Mouse (Mus musculus) CH12.LX (cell line): Measurements from ENCODE around the gene Btbd7. TPM values are rescaled to one million over a fixed set of nuclear protein-coding genes. Genes with fewer than 3 reads are reported as not detected.
A peak's percentile ranks its signal among the peaks of the same experiment; 100 is the strongest.

Experiments
- DNase-seq: peaks from one replicate; pipeline ENCODE4 v3.0.0-alpha.2; 2013; ENCODE audit errors: extremely low read depth
- H3K27ac ChIP-seq: 2 replicates; pipeline ENCODE4 v1.5.1; 2012; ENCODE audit warnings: low read depth, mild to moderate bottlenecking, control low read depth, moderate library complexity; ENCODE audit not compliant: insufficient read depth
- H3K27me3 ChIP-seq: replicated peaks from 2 replicates; pipeline ENCODE3; 2012; ENCODE audit warnings: inconsistent platforms
- H3K36me3 ChIP-seq, 2 experiments: replicated peaks in 1 of 2; 2 replicates each; pipeline versions ENCODE3 to v1.6.1; 2012; ENCODE audit warnings: inconsistent platforms in 1 of 2, low read length in 1 of 2, mild to moderate bottlenecking in 1 of 2, mixed read lengths in 1 of 2, moderate library complexity in 1 of 2; ENCODE audit not compliant: control insufficient read depth in 1 of 2, insufficient read depth in 1 of 2
- H3K4me1 ChIP-seq, 2 experiments: 2 replicates each; pipeline ENCODE4 v1.6.1; 2012; ENCODE audit warnings: inconsistent platforms in 1 of 2, moderate library complexity in 1 of 2; ENCODE audit not compliant: insufficient read depth in 2 of 2, control insufficient read depth in 1 of 2
- H3K4me2 ChIP-seq: 2 replicates; pipeline ENCODE4 v1.6.1; 2012; ENCODE audit warnings: low read depth, mild to moderate bottlenecking, control low read depth; ENCODE audit not compliant: poor library complexity, insufficient read depth, severe bottlenecking
- H3K4me3 ChIP-seq, 3 experiments: fragments of 150-350 bp in 1 of 3; sonication (generic) in 1 of 3; replicated peaks in 1 of 3; 2 replicates each; pipeline versions ENCODE3 to v1.5.1; 2011 to 2012; ENCODE audit warnings: low read depth in 2 of 3, low read length in 2 of 3, mild to moderate bottlenecking in 2 of 3, moderate library complexity in 2 of 3, control low read depth in 1 of 3, improper control_type of control experiment in 1 of 3, inconsistent platforms in 1 of 3, mixed read lengths in 1 of 3; ENCODE audit not compliant: poor library complexity in 1 of 3
- H3K79me2 ChIP-seq: replicated peaks from 2 replicates; pipeline ENCODE4 v1.6.1; 2012; ENCODE audit warnings: mild to moderate bottlenecking, moderate library complexity; ENCODE audit not compliant: control insufficient read depth, poor library complexity, insufficient read depth, severe bottlenecking; ENCODE audit errors: extremely low read depth
- H3K9ac ChIP-seq: 2 replicates; pipeline ENCODE4 v1.6.1; 2012; ENCODE audit warnings: low read depth, mild to moderate bottlenecking, control low read depth, moderate library complexity; ENCODE audit not compliant: insufficient read depth
- H3K9me3 ChIP-seq: replicated peaks from 2 replicates; pipeline ENCODE3; 2012; ENCODE audit warnings: low read length, inconsistent platforms, mixed read lengths
- BHLHE40 ChIP-seq: IDR thresholded peaks from 2 replicates; pipeline ENCODE4 v1.6.1; 2011; ENCODE audit warnings: mild to moderate bottlenecking, low read depth, low read length, improper control_type of control experiment
- CHD2 ChIP-seq: IDR thresholded peaks from 2 replicates; pipeline ENCODE4 v1.6.1; 2011; ENCODE audit warnings: low read length, improper control_type of control experiment
- E2F4 ChIP-seq: IDR thresholded peaks from 2 replicates; pipeline ENCODE4 v1.6.1; 2011; ENCODE audit warnings: low read depth, low read length, improper control_type of control experiment; ENCODE audit not compliant: insufficient replicate concordance
- ELF1 ChIP-seq: IDR thresholded peaks from 2 replicates; pipeline ENCODE4 v1.6.1; 2014; ENCODE audit warnings: low read depth, mild to moderate bottlenecking, inconsistent platforms, low read length, improper control_type of control experiment
- EP300 ChIP-seq: IDR thresholded peaks from 2 replicates; pipeline ENCODE4 v1.6.1; 2011; ENCODE audit warnings: low read length, improper control_type of control experiment
- GABPA ChIP-seq: IDR thresholded peaks from 2 replicates; pipeline ENCODE4 v1.6.1; 2012; ENCODE audit warnings: low read depth, low read length, improper control_type of control experiment, inconsistent platforms; ENCODE audit not compliant: insufficient replicate concordance
- HCFC1 ChIP-seq: IDR thresholded peaks from 2 replicates; pipeline ENCODE4 v1.6.1; 2012; ENCODE audit warnings: low read depth, mild to moderate bottlenecking, inconsistent platforms, low read length, improper control_type of control experiment
- IRF4 ChIP-seq: IDR thresholded peaks from 2 replicates; pipeline ENCODE4 v1.6.1; 2014; ENCODE audit warnings: low read depth, mild to moderate bottlenecking, inconsistent platforms, low read length, improper control_type of control experiment
- JUN ChIP-seq: IDR thresholded peaks from 2 replicates; pipeline ENCODE4 v1.6.1; 2011; ENCODE audit warnings: low read depth, mild to moderate bottlenecking, low read length, improper control_type of control experiment, moderate library complexity; ENCODE audit not compliant: insufficient read depth
- JUND ChIP-seq: conservative IDR thresholded peaks from 2 replicates; pipeline ENCODE4 v1.6.1; 2011; ENCODE audit warnings: low read depth, low read length, improper control_type of control experiment
- KAT2A ChIP-seq: IDR thresholded peaks from 2 replicates; pipeline ENCODE4 v1.6.1; 2012; ENCODE audit warnings: low read length, improper control_type of control experiment, inconsistent platforms; ENCODE audit not compliant: insufficient replicate concordance
- MAFK ChIP-seq: IDR thresholded peaks from 2 replicates; pipeline ENCODE4 v1.6.1; 2011; ENCODE audit warnings: low read length, improper control_type of control experiment; ENCODE audit not compliant: insufficient replicate concordance
- MAX ChIP-seq: IDR thresholded peaks from 2 replicates; pipeline ENCODE4 v1.6.1; 2011; ENCODE audit warnings: low read length, improper control_type of control experiment
- MAZ ChIP-seq: IDR thresholded peaks from 2 replicates; pipeline ENCODE4 v1.6.1; 2012; ENCODE audit warnings: low read depth, mild to moderate bottlenecking, inconsistent platforms, low read length, improper control_type of control experiment, moderate library complexity
- MXI1 ChIP-seq: IDR thresholded peaks from 2 replicates; pipeline ENCODE4 v1.6.1; 2011; ENCODE audit warnings: mild to moderate bottlenecking, low read depth, low read length, improper control_type of control experiment
- MYC ChIP-seq: IDR thresholded peaks from 2 replicates; pipeline ENCODE4 v1.6.1; 2011; ENCODE audit warnings: low read depth, mild to moderate bottlenecking, improper control_type of control experiment, low read length
- NELFE ChIP-seq: IDR thresholded peaks from 2 replicates; pipeline ENCODE4 v1.6.1; 2011; ENCODE audit warnings: low read depth, low read length, improper control_type of control experiment
- NRF1 ChIP-seq: IDR thresholded peaks from 2 replicates; pipeline ENCODE4 v1.6.1; 2014; ENCODE audit warnings: low read depth, mild to moderate bottlenecking, inconsistent platforms, low read length, improper control_type of control experiment, moderate library complexity
- POLR2A ChIP-seq: IDR thresholded peaks from 2 replicates; pipeline ENCODE4 v1.6.1; 2011; ENCODE audit warnings: low read depth, mild to moderate bottlenecking, improper control_type of control experiment, low read length
- POLR2AphosphoS2 ChIP-seq: IDR thresholded peaks from 2 replicates; pipeline ENCODE4 v1.6.1; 2011; ENCODE audit warnings: low read depth, low read length, improper control_type of control experiment
- RCOR1 ChIP-seq: conservative IDR thresholded peaks from 2 replicates; pipeline ENCODE4 v1.6.1; 2012; ENCODE audit warnings: low read depth, mild to moderate bottlenecking, inconsistent platforms, low read length, improper control_type of control experiment
- SMC3 ChIP-seq: IDR thresholded peaks from 2 replicates; pipeline ENCODE4 v1.6.1; 2011; ENCODE audit warnings: low read depth, low read length, improper control_type of control experiment
- TBP ChIP-seq: conservative IDR thresholded peaks from 2 replicates; pipeline ENCODE4 v1.6.1; 2011; ENCODE audit warnings: low read depth, low read length, improper control_type of control experiment
- TCF12 ChIP-seq: IDR thresholded peaks from 2 replicates; pipeline ENCODE4 v1.6.1; 2014; ENCODE audit warnings: low read depth, mild to moderate bottlenecking, inconsistent platforms, low read length, improper control_type of control experiment
- UBTF ChIP-seq: IDR thresholded peaks from 2 replicates; pipeline ENCODE4 v1.6.1; 2012; ENCODE audit warnings: low read depth, mild to moderate bottlenecking, inconsistent platforms, low read length, improper control_type of control experiment, moderate library complexity
- USF1 ChIP-seq: IDR thresholded peaks from 2 replicates; pipeline ENCODE4 v1.6.1; 2014; ENCODE audit warnings: low read depth, mild to moderate bottlenecking, inconsistent platforms, low read length, improper control_type of control experiment
- USF2 ChIP-seq: conservative IDR thresholded peaks from 2 replicates; pipeline ENCODE4 v1.6.1; 2011; ENCODE audit warnings: low read depth, low read length, improper control_type of control experiment
- ZC3H11A ChIP-seq: IDR thresholded peaks from 2 replicates; pipeline ENCODE4 v1.6.1; 2012; ENCODE audit warnings: low read depth, mild to moderate bottlenecking, inconsistent platforms, low read length, improper control_type of control experiment
- ZKSCAN1 ChIP-seq: IDR thresholded peaks from 2 replicates; pipeline ENCODE4 v1.6.1; 2012; ENCODE audit warnings: low read depth, inconsistent platforms, low read length, improper control_type of control experiment, borderline replicate concordance
- ZMIZ1 ChIP-seq: IDR thresholded peaks from 2 replicates; pipeline ENCODE4 v1.6.1; 2012; ENCODE audit warnings: low read depth, mild to moderate bottlenecking, inconsistent platforms, low read length, improper control_type of control experiment
- ZNF384 ChIP-seq: IDR thresholded peaks from 2 replicates; pipeline ENCODE4 v1.6.1; 2012; ENCODE audit warnings: low read depth, low read length, improper control_type of control experiment, inconsistent platforms
- dilution Hi-C: fragments of 300-500 bp; cut with MboI; formaldehyde crosslinking; loops from 2 replicates; pipeline ENCODE4 v1.14.3; 2020; ENCODE audit warnings: low sequenced_read_pairs; ENCODE audit not compliant: extremely low pct_unique_long_range_greater_than_20kb, extremely low pct_ligation_motif_present
- in situ Hi-C: fragments of 300-500 bp; cut with MboI; formaldehyde crosslinking; loops from 3 replicates; pipeline ENCODE4 v1.14.3; 2019; ENCODE audit warnings: low sequenced_read_pairs, low pct_ligation_motif_present, low pct_unique_long_range_greater_than_20kb, mixed read lengths
- polyA plus RNA-seq: library from polyadenylated mRNA; unstranded; fragments of >175 nt; gene quantifications from 2 replicates; pipeline ENCODE4 v1.2.1, GENCODE M21; 2012; ENCODE audit warnings: low read depth; ENCODE audit not compliant: insufficient read length
- total RNA-seq, 2 experiments: library from RNA; depleted of rRNA; stranded (reverse); fragments of 300-350 nt in 1 of 2; fragments of >200 nt in 1 of 2; gene quantifications; 2 replicates each; pipeline ENCODE4 v1.2.3; 2012 to 2014

Gene Btbd7
- total and polyA plus RNA-seq, 3 experiments = 3.6 to 7.2 (median 5.1) TPM

GRCm38 (mm10) chr12:102757689-102758402, 120.4 kb downstream of the Btbd7 start, which contains the start of the genes Gm28051, Gon7 and Ubr7:
TSS of gene Gm28051 (minus strand) at chr12:102757765.
TSS of gene Gon7 (minus strand) at chr12:102757803.
TSS of gene Ubr7 (plus strand) at chr12:102757967.
- H3K27me3 ChIP-seq = no peaks in the 10 kb centered on the region
- peak within 1 kb of the TSS; percentile 84 to 97 (median 92) for H3K4me3 ChIP-seq
- H3K4me2 ChIP-seq = peak within 1 kb of the TSS; percentile 95
- peak; percentile 98 for DNase-seq
- peaks cover 4 to 51% of the 10 kb centered on the region in 2 experiments; a peak in 3 of 4 replicates for H3K4me1 ChIP-seq
- TF ChIP-seq MAZ (peak; percentile 95), NRF1 (no peak), POLR2A (peak; percentile 85), MYC (no peak), MAFK (no peak), MAX (peak; percentile 85), USF2 (no peak), HCFC1 (peak; percentile 92), EP300 (no peak), GABPA (no peak; the same call in 1 of the 2 replicates), JUN (no peak), BHLHE40 (no peak), UBTF (no peak), IRF4 (peak; percentile 44; the same call in 1 of the 2 replicates), ZMIZ1 (peak; percentile 75), SMC3 (no peak), KAT2A (peak; percentile 87; the same call in 1 of the 2 replicates), RCOR1 (peak; percentile 28; the same call in 1 of the 2 replicates), JUND (no peak), ELF1 (peak; percentile 96), E2F4 (peak; percentile 78; the same call in 1 of the 2 replicates), USF1 (no peak), ZC3H11A (no peak), ZKSCAN1 (no peak), CHD2 (peak; percentile 84), TBP (no peak), TCF12 (peak; percentile 66), NELFE (peak; percentile 78), ZNF384 (no peak), POLR2AphosphoS2 (no peak), MXI1 (peak; percentile 48; the same call in 1 of the 2 replicates)
- H3K9me3 ChIP-seq = no peaks in the 10 kb centered on the region
- H3K79me2 ChIP-seq = peaks cover 72% of the 10 kb centered on the region
- peaks cover 9 to 34% of the 10 kb centered on the region in 2 experiments for H3K36me3 ChIP-seq
- in situ Hi-C loops (no loop called here), dilution Hi-C loops (no loop called here)
- peak within 1 kb of the TSS; percentile 89 for H3K9ac ChIP-seq
- H3K27ac ChIP-seq = peak within 1 kb of the TSS; percentile 48
